Mouse (Mus musculus) layer of hippocampus, adult 11-12 months (tissue): Measurements from ENCODE around the gene Fam168b.

Source experiments
- DNase-seq: peaks from one replicate; pipeline ENCODE4 v3.0.0; 2022; ENCODE audit warnings: low spot score

The Fam168b gene

GRCm38 (mm10) chr1:34842887-34843618, at the start of gene Fam168b:
Fam168b (minus strand) TSS chr1:34843065.
- DNase-seq, result peak; percentile 90

GRCm38 (mm10) chr1:34892466-34892865, 49.6 kb upstream of the Fam168b start:
- no peak for DNase-seq

GRCm38 (mm10) chr1:34891559-34892289, 48.9 kb upstream of the Fam168b start:
- DNase-seq, result peak; percentile 57

- no peak for DNase-seq
Observed at GRCm38 (mm10) chr1:34883776-34884175, 40.9 kb upstream of the Fam168b start.

GRCm38 (mm10) chr1:34879611-34880010, 36.7 kb upstream of the Fam168b start:
- no peak for DNase-seq

- no peak for DNase-seq
Observed at GRCm38 (mm10) chr1:34873551-34873950, 30.7 kb upstream of the Fam168b start.

- DNase-seq, result no peak
Observed at GRCm38 (mm10) chr1:34871170-34871569, 28.3 kb upstream of the Fam168b start.

GRCm38 (mm10) chr1:34869231-34869630, 26.4 kb upstream of the Fam168b start:
- DNase-seq, result no peak

GRCm38 (mm10) chr1:34868391-34868790, 25.5 kb upstream of the Fam168b start:
- DNase-seq, result no peak

- DNase-seq, result no peak
Observed at GRCm38 (mm10) chr1:34867574-34867955, 24.7 kb upstream of the Fam168b start.

GRCm38 (mm10) chr1:34866815-34867573, 24.1 kb upstream of the Fam168b start:
- DNase-seq, result peak; percentile 91

GRCm38 (mm10) chr1:34865866-34866265, 23.0 kb upstream of the Fam168b start:
- DNase-seq, result no peak

- DNase-seq, result no peak
Observed at GRCm38 (mm10) chr1:34864243-34864642, 21.4 kb upstream of the Fam168b start.

GRCm38 (mm10) chr1:34863323-34863722, 20.5 kb upstream of the Fam168b start:
- no peak for DNase-seq

- DNase-seq, result no peak
Observed at GRCm38 (mm10) chr1:34862877-34863276, 20.0 kb upstream of the Fam168b start.

GRCm38 (mm10) chr1:34860205-34860604, 17.3 kb upstream of the Fam168b start:
- DNase-seq, result no peak

- no peak for DNase-seq
Observed at GRCm38 (mm10) chr1:34859761-34860160, 16.9 kb upstream of the Fam168b start.

GRCm38 (mm10) chr1:34858671-34859070, 15.8 kb upstream of the Fam168b start:
- DNase-seq, result no peak

GRCm38 (mm10) chr1:34855056-34855739, 12.3 kb upstream of the Fam168b start:
- no peak for DNase-seq

GRCm38 (mm10) chr1:34853786-34854185, 10.9 kb upstream of the Fam168b start:
- DNase-seq, result no peak

GRCm38 (mm10) chr1:34852116-34852878, 9.4 kb upstream of the Fam168b start:
- no peak for DNase-seq
